Mouse (Mus musculus): ENCODE results near the gene Zfp950. TPM values are rescaled to one million over a fixed set of nuclear protein-coding genes. Genes with fewer than 3 reads are reported as not detected.

Gene Zfp950
- polyA plus RNA-seq, 1 experiment from 2014 or later = 59.7 TPM

Other genes with a start within 250 kb of the Zfp950 start
- gene Gm7102, start 35.5 kb upstream of the Zfp950 start, polyA plus RNA-seq (2014; fragmentation: Nextera tagmentation; extraction: Ambion mirVana) = 0.22 TPM in 1 of 2 replicates, not detected in the other
- gene Gm6020, start 43.0 kb upstream of the Zfp950 start, polyA plus RNA-seq (2014; fragmentation: Nextera tagmentation; extraction: Ambion mirVana) = not detected in 2 replicates
- 35.4 and 38.4 TPM in 2 replicates for gene Csf2ra, start 87.6 kb upstream of the Zfp950 start, polyA plus RNA-seq (2014; fragmentation: Nextera tagmentation; extraction: Ambion mirVana)
- gene Gm21060, start 156.2 kb upstream of the Zfp950 start, polyA plus RNA-seq (2014; fragmentation: Nextera tagmentation; extraction: Ambion mirVana) = not detected in 2 replicates